Mouse (Mus musculus) WW6 (cell line): Measurements from ENCODE around the gene Slc9b1.

Source experiments
- DNase-seq: peaks from one replicate; pipeline ENCODE4 v3.0.0-alpha.2; 2013; ENCODE audit warnings: low read depth, low spot score

Slc9b1 gene

DNA sequence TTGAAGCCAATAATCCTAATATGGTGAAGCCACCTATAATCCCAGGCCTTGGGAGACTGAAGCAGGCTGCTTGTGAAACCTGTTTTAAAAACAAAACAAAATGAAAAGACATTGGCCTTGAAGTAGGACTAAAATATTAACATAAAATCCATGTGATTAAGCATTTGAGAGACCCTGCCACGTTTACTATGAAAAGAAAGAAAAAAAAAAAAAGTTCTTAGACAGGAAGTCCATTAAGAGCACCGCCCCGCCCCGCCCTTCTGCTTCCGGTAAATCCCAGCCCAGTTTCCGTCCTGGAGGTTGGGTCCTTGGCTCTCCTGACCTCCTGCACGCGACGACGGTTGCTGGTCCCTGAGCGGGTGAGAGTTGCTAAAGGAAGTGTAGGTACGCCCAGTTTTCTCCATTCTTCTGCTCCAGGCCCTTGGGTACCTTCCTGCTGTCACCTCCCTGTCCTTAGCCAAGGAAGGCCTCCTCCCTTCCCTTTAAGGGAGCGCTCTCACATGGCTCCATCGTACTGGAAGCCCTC, at the start of gene Slc9b1:
Gene Slc9b1 (plus strand): TSS at position 291 of the 526 bp plus-strand sequence.
- no peak for DNase-seq

DNA sequence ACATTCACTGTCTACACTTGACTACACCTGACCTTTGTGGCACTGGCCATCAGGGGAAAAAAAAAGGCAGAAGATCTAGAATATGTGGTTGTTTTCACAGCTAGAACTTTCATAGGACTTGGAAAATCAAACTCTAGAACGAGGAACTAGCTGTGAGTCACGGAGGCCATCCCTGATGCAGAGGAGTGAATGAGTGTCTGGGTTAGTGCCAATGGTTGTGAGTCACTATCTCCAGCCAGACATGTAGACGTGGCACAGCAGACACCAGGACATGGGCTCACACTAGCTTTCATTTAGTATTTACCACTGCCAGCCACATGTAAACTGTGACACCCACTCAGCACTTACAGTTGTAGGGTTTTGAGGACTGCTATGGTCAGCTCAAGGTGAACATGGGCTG, 49.3 kb upstream of the Slc9b1 start:
- no peak for DNase-seq

DNA sequence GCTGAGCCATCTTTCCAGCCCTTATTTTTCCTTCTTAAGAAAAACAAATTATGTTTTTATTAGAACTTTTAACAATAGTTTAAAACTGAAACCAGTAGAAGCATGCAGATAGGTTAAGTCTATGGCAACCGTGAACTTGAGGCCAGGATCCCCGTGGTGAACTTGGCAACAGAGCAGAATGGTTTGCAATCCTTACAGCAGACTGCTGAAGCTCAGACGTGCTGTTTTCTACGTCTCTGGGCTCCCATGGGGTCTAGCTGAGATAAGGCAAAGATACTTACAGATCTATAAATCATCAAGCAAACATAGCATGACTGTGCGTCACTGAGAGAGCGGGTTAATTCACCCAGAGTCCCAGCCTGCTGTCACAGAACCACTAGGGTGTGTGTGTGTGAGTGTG, 47.7 kb upstream of the Slc9b1 start:
- no peak for DNase-seq

DNA sequence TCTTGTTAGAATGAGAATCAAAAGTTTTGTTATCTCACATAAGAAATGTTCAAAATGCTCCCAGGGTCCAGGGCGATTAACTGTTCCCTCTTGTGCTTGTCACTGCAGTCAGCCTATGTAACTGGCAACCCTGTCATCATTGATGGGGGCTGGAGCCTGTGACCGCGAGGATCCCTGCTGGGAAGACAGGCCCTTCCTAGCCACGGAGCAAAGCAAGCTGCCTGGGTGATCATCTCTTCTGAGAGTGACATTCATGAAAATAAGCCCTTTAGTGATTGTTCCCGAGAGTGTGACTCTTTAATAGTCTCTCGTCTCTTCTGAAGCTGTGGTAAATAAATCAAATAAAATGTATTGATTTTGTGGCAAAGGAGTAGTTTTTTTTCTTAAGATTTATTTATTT, 43.8 kb upstream of the Slc9b1 start:
- no peak for DNase-seq

DNA sequence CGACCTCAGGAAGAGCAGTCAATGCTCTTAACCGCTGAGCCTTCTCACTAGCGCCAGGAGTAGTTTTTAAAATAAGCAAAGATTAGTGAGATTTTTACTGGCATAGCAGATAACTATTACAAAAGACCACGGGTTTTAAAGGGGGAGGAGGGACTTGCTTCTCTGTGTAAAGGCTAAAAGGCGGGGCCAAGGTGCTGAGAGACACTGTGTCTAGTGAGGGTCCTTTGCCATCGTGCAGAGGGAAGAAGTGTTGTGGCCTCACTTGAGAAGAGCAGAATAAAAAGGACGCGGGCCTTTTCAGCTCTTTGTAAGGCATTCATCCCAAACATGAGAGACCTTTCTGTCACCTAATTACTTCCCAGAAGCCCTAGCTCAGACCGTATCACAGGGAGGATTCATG, 43.3 kb upstream of the Slc9b1 start:
- no peak for DNase-seq

DNA sequence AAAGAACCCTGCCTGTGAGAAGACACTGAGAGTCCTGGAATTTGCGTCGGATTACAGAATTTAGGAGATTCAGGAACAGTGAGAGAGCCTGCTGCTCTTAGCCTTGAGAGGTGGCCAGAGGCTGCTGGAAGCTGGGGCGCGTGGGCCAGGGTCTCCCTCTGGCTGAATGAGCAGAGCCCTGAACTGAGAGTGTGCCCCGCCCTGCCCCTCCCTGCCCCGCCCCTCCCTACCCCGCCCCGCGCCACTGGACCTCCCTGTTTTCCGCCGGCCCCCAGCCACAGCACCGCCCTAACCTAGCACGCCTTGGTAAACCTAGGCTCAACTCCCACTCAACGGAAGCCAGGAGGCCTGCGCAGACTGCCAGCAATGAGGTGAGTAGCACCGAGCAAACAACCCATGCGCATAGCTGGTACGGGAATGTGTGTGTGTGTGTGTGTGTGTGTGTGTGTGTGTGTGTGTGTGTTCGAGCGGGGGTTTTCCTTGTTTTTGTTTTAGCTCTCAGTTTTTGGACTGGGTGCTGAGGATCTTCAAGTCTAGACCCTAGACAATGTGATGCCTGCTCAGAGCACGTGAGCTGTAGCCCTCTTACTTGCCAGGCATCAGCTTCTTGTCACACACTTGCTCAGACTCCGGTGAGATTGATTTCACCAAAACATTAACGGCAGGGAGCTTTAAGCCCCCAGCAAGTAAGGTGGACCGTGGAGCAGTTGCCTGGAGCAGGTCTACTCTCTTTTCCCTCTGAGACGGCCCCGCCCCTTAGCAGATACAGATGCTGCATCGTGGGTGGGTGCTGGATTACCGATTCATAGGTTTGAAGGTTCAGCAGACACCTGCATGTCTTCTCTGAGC, 40.2 kb upstream of the Slc9b1 start, which contains the start of gene Slc9b2:
Gene Slc9b2 (plus strand): TSS at position 290 of the 849 bp plus-strand sequence.
- DNase-seq = no peak

DNA sequence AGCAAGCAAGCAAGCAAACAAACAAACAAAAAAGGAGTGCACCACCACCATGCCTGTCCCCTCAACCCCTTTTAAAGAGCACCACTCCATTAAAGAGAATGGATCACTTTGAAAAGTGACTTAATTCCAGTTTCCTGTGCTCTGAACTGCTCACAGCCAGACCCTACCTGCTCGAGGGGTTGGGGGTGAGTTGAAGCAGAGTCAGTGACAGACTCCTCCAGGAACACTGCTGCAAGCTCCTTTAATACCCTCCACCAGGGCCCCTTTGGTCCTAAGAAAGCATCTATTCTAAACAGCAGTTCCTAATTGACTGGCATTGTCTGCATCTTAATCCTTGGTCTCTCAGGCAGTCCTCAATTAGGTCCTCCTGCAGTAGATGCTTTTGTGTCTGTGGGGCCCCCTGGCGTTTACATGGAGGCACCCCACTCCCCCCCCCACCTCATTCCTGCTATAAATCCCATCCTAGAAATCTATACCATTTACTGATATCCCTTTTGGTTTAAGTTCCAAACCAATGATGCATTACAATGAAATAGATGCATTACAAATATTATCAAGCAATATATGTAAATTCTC, 34.8 kb upstream of the Slc9b1 start:
- no peak for DNase-seq

DNA sequence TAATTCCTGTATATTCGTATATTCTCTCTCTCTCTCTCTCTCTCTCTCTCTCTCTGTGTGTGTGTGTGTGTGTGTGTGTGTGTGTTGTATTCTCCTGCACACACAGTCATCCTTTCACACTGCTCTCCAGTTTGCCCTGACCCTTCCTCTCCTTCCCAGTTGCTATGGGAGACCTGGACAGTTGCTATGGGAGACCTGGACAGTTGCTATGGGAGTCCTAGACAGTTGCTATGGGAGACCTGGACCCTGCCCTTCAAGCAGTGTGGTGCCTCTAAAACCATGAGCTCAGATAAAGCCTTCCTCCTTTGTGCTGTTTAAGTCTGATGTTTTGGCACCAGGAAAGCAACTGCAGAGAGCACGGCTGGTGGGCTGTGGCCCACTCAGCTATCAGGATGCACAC, 34.1 kb upstream of the Slc9b1 start:
- DNase-seq = no peak

DNA sequence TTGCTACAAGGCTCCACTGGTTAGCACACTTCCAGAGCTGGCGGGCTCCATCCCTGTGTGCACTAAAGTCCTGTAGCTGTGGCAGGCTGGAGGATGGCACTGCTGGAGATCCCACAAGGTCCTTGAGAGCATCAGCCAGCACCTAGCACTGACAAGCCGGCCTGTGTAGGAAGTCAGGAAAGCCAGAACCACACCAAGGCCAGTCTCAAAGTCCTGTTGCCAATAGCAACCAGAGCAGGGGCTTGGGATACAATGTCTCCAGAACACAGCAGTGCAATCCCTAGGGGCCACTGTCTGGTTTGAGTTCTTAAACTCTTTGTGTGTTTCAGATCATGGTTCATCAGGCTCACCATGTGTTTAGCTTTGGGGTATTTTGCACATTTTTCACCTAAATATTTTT, 33.0 kb upstream of the Slc9b1 start:
- no peak for DNase-seq

DNA sequence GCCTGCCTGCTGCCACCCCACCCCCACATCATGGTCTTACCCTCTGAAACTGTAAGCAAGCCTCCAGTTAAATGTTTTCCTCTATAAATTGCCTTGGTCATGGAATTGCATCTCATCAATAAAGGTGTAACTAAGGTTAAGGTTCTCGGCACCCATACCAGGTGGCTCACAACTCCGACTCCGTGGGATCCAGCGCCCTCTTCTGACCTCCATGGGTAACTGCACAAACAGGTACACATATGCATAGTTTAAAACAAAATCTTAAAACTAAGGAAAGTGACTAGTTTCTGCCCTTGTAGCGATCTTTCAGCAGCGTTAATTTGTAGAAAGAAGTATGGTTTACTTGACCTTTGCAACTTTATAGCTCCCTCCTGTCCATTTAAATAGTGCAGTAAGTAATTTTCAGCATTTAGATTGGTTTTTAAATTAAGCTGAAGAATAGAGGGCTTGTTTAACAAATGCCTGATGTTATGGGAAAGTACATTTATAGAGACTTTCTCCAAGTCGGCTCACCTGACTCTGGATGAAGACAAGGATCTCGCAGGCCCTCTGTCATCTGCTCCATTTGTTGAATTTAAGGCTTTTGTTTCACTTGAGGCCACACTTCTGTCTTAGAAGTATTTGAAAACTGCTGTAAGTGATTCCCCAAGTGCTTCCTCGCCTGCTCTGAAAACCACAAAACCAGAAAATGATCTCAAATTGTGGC, 32.0 kb upstream of the Slc9b1 start:
- no peak for DNase-seq

DNA sequence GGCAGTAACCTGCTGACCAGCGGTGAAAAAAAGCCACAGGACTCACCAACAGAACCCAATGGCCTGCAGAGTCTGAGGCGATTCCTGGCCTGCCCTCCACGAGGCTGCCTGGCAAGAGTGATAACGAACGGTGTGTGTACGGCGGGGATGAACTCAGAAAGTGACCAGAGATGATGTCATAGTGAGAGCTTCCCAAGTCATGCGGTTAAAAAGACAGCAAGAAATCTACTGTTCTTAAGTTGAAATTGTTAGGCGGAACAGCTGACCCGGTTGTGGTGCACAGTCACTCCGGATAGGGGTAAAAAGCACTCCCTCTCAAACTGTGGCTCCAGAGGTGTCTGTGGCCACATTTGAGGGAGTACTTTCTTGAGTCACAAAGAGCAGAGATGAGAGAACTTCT, 29.5 kb upstream of the Slc9b1 start:
- DNase-seq = no peak

DNA sequence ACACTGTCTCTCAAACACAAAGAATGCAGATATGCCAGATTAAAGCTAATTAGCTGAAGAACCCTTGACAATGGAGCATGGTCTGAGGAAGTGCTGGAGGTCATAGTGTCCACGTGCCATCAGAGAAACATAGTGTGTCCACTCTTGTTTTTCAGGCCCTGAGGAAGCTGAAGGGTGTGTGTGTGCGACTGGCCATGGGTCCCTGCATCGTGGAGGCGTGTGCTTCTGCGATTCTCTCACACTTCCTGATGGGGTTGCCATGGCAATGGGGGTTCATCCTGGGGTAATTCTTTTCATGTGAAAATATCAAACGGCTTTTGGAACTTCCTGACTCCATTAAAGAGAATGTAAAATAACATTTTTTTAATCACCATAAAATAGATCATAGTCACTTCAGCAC, 23.5 kb upstream of the Slc9b1 start:
- DNase-seq = no peak

DNA sequence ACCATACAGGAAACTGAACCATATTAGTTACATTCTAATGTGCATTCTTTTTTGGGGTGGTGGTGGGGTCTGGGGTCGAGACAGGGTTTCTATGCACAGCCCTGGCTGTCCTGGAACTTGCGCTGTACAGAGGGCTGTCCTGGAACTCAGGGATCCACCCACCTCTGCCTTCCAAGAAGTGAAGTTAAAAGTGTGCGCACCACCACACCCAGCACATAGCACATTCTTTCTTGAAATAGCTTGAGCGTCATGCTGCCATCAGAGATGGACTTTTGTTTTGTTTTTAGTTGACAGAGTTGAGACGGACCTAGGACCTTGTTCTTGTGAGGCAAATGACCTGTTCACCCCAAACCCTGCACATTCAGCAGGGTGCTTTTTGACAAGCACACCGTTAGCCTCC, 20.7 kb upstream of the Slc9b1 start:
- DNase-seq = no peak

DNA sequence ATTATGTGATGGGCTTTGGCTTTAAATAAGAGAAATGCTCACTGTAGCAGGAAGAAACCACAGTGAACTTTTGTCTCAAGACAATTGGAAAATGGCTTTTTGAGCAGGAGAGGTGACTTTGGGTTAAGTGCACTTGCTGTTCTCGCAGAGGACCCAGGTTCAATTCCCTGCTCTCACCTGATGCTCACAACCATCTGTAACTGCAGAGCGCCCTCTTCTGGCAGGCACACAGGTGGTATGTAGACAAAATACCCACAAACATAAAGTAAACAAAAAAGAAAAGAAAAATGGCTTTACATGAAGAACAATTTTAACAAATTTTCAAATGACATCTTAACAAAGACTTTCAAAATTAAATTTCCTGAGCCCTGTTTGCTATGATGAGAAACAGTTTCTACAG, 20.2 kb upstream of the Slc9b1 start:
- no peak for DNase-seq

DNA sequence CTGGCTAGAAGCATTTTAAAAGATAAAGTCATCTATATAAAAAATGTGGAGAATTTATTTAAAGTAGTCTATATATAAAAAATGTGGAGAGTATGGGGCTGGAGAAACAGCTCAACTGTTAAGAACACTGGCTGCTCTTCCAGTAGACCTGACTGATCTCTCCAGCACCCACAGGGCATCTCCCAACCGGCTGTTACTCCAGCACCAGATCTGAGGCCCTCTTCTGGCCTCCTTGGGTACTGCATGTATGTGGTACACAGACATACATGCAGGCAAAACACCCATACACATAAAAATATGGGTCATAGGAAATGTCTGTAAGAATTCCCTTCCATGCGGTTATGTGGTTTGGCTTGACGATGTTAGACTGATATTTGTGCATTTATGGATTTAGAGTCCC, 19.3 kb upstream of the Slc9b1 start:
- DNase-seq = peak; percentile 60

DNA sequence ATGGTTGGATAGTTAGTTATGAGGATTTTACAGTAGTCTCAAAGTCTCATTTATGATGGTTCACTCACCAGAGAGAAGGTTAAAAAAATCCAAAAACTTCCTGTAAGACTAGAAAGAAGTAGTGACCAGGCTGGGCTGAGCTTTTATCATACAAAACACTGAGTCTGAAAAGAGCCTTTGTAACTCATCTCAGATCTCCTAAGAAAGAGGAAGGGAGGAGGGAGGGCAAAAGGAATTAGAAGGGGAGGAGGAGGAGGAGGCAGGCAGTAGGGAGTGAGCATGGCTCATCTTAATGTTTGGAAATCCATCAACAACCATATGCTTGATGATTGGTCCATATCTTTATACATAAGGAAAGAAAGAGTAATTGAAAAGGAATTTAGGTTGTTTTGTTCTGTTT, 15.1 kb upstream of the Slc9b1 start:
- no peak for DNase-seq

DNA sequence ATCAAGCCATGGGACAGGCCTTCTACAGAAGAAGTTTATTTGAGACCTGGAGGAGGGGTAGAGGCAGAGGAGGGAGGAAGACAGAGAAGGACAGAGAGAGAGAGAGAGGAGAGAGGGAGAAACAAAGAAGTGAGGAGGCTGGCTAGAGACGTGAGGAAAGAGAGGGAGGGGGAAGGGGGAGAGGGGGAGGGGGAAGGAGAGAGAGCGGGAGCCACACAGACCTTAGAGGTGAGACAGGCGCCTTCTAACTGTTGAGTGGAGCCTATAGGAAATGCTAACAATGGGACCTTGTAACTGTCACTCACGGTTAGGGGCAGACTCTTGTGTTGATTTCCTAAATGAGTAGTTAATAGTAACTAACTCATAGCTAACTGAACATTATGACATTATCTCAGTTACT, 14.1 kb upstream of the Slc9b1 start:
- DNase-seq = no peak

DNA sequence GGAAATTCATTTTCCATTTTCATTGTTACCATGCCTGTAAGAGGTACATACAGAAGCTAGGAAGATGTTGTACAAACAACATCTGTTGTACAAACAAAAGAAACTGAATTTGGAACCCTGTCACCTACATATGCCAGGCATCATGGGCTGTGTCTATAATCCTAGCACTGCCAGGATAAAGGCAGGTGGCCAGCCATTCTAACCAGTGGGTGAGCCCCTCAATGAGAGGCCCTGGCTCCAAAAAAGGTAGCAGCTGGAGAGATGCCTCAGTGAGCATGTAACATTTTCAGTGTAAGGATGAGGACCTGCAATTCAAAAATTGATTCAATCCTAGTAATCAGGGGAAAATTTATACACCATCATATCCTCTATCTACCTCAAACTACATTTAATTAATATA, 1.2 kb downstream of the Slc9b1 start:
- no peak for DNase-seq

DNA sequence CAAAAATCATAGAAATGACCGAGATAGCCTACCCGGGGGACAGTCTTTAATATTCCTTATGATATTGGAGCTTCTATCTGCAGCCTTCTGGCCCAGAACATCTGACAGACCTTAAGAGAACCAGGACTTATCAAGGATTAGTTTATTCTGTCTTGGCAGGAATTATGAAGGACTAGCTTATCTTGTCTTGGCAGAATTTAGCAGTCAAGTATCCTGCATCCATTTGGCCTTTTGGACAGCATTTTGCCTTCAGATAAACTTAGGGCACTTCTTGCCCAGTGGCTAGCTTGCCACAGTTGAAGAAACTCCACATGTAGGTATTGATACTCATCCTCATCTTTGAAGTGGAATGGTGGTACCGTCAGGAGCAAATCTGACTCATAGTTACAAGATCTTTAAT, 4.0 kb downstream of the Slc9b1 start:
- no peak for DNase-seq

DNA sequence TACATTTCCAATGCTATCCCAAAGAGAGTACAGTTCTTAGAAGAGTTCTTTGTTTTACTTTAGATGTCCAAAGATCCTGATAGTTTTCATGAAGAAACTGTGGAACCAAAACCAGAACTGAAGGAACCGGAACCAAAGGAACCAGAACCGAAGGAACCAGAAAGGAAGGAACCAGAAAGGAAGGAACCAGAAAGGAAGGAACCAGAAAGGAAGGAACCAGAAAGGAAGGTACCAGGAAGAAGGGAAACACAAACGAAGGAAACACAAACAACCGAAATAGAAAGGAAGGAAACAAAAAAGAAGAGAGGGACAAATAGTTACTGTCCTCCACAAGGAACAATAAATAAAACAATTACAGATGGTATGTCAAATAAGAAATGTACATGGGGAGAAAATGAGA, 9.6 kb downstream of the Slc9b1 start:
- DNase-seq = no peak

DNA sequence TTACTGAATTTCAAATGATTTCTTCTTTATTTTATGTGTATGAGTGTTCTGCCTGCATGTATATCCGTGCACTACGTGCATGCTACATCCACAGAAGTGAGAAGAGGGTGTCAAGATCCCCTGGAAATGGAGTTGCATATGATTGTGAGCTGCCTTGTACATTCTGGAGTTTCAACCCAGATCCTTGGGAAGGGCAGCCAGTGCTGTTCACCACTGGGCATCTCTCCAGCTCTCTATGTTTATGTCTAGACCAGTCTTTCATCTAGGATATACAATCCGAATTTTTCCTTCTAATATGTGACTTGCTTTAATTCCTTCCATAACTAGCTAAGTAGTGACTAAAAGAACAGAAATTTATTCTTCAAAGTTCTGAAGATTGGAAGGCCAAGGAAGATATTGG, 28.0 kb downstream of the Slc9b1 start:
- no peak for DNase-seq

DNA sequence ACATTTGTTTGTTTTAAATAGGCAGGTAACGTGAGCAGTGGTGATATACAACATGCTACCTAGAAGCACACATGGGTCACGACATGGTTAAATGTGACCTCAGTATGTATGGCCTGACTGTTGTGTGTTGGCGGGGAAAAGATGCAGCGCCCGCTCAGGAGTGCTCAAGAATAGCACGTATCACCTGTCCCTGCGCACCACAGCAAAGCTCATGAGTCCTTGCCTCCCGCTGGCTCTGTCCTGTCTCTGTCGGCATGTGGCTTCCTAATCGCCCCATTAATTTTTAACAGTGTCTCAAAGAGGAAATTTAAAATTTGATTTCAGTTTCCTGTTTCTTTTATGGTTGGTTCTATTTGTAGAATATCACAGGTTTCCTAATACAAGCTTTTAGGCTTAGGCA, 29.6 kb downstream of the Slc9b1 start:
- DNase-seq = no peak

DNA sequence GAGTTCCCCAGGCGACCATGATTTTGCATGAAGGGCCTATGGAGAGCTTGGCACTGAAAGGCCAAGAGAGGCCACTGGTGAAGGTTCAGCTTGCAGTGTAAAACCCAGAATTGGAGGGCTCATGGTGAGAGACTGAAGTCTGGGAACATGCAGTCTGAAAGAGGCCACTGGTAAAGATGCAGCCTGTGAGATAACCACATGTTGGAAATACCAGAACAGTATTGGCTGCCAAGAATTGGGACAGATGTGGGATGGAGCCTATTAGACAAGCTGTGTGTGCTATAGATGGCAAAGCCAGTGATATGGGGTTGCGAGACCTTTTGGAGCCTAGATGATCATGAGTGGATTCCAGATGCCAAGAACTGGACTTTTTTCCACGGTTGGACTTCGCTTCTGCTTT, 32.0 kb downstream of the Slc9b1 start:
- DNase-seq = no peak
